Mouse (Mus musculus) testis, adult 2 months (tissue): Measurements from ENCODE around the gene Slc16a5.

Experiments used
- CTCF ChIP-seq: fragments of 200-500 bp; IDR thresholded peaks from 2 replicates; pipeline ENCODE4 v1.5.1; 2012; ENCODE audit warnings: low read depth, mild to moderate bottlenecking, inconsistent platforms, low read length, moderate library complexity; ENCODE audit not compliant: control insufficient read depth, insufficient read depth, insufficient replicate concordance
- POLR2A ChIP-seq: fragments of 200-500 bp; IDR thresholded peaks from 2 replicates; pipeline ENCODE4 v1.6.1; 2012; ENCODE audit warnings: low read depth, mild to moderate bottlenecking, inconsistent platforms, low read length, moderate library complexity; ENCODE audit not compliant: control insufficient read depth

DNA sequence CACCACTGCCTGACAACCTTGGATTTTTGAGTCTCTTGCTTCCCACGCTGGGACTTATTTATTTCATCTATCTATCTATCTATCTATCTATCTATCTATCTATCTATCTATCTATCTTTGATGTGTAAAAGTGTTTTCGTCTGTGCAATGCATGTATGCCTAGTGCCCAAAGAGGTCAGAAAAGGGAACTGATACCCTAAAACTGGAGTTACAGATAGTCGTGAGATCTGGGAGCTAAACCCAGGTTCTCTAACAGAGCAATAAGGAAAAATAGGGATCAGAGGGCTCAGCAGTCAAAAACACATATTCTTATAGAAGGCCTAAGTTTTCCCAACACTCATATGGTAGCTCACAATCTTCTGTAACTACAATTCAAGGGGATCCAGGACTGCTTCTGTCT is 57.3 kb downstream of the Slc16a5 start:
- TF ChIP-seq CTCF (no peak), POLR2A (no peak)
